Mouse (Mus musculus) lung, embryonic 15.5 days (tissue): ENCODE data around the gene Tsen34. TPM values are rescaled to one million over a fixed set of nuclear protein-coding genes. Genes with fewer than 3 reads are reported as not detected.
"Not testable (repeated sequence)": the region's sequence is repeated elsewhere in the genome, so short reads cannot be mapped to it uniquely, and the experiment has no call there.

ENCODE experiments used
- ATAC-seq: fragments of 200-750 bp; cut with Nextera tagmentation; 2 replicates; pipeline ENCODE4 v1.8.0; 2017; ENCODE audit warnings: moderate number of reproducible peaks, borderline replicate concordance; ENCODE audit not compliant: low FRiP score, low TSS enrichment; ENCODE audit errors: extremely low read depth
- H3K27ac ChIP-seq: fragments of 300-500 bp; sonication (generic); 2 replicates; pipeline ENCODE4 v1.5.1; 2015; ENCODE audit warnings: moderate library complexity, mild to moderate bottlenecking, inconsistent platforms
- H3K27me3 ChIP-seq: fragments of 300-500 bp; sonication (generic); 2 replicates; pipeline ENCODE4 v1.6.1; 2015; ENCODE audit warnings: inconsistent platforms
- H3K36me3 ChIP-seq: fragments of 300-500 bp; sonication (generic); 2 replicates; pipeline ENCODE4 v1.6.1; 2015; ENCODE audit warnings: inconsistent platforms
- H3K4me1 ChIP-seq: fragments of 300-500 bp; sonication (generic); 2 replicates; pipeline ENCODE4 v1.6.1; 2015; ENCODE audit warnings: inconsistent platforms
- H3K4me2 ChIP-seq: fragments of 300-500 bp; sonication (generic); 2 replicates; pipeline ENCODE4 v1.6.1; 2015; ENCODE audit warnings: inconsistent platforms, mild to moderate bottlenecking, moderate library complexity
- H3K4me3 ChIP-seq: fragments of 300-500 bp; sonication (generic); 2 replicates; pipeline ENCODE4 v1.5.1; 2015; ENCODE audit warnings: mild to moderate bottlenecking, inconsistent platforms
- H3K9ac ChIP-seq: fragments of 300-500 bp; sonication (generic); 2 replicates; pipeline ENCODE4 v1.6.1; 2015; ENCODE audit warnings: inconsistent platforms
- H3K9me3 ChIP-seq: fragments of 300-500 bp; sonication (generic); 2 replicates; pipeline ENCODE4 v1.6.1; 2016; ENCODE audit warnings: inconsistent platforms
- WGBS: fragments of 180-500 bp; shearing (Covaris S2); methylation state at CpG from one replicate; pipeline ENCODE4 v1.1.7; 2015; 5-methylcytosine and 5-hydroxymethylcytosine counted together
- microRNA-seq: library from miRNA; unstranded; fragments of <30 nt; microRNA quantifications from one replicate; pipeline ENCODE4, GENCODE M21; 2016
- polyA plus RNA-seq: library from polyadenylated mRNA; unstranded; fragments of >200 nt; fragmentation: Nextera tagmentation; extraction: Ambion mirVana; gene quantifications from 2 replicates; pipeline ENCODE4 v1.2.1, GENCODE M21; 2015

Tsen34 gene
- polyA plus RNA-seq, 1 experiment from 2014 or later: 296 TPM

GRCm38 (mm10) chr7:3707027-3707426 is 14.4 kb downstream of the Tsen34 start:
- H3K27ac ChIP-seq: 0 out of 2 replicates have a peak overlapping the region, but pooled peaks have one; percentile 23
- no peaks in the 10 kb centered on the region for H3K27me3 ChIP-seq
- 52% methylated on average over 4 of the region's 4 CpGs for WGBS
- ATAC-seq: no peak
- peaks cover 24% of the 10 kb centered on the region for H3K4me1 ChIP-seq
- H3K36me3 ChIP-seq: peaks cover 23% of the 10 kb centered on the region
- no peak overlapping the region for H3K4me3 ChIP-seq
- H3K9ac ChIP-seq: no peak overlapping the region; the same call in 1 of the 2 replicates
- no peak overlapping the region for H3K4me2 ChIP-seq
- H3K9me3 ChIP-seq: no peaks in the 10 kb centered on the region

GRCm38 (mm10) chr7:3707568-3708413 is 15.1 kb downstream of the Tsen34 start:
- WGBS: 38% methylated on average over 7 of the region's 7 CpGs
- Histone ChIP-seq H3K36me3 (peaks cover 23% of the 10 kb centered on the region), H3K9ac (no peak overlapping the region), H3K4me2 (no peak overlapping the region), H3K9me3 (no peaks in the 10 kb centered on the region), H3K4me1 (peaks cover 24% of the 10 kb centered on the region), H3K27ac (no peak overlapping the region), H3K27me3 (no peaks in the 10 kb centered on the region), H3K4me3 (no peak overlapping the region)
- ATAC-seq: no peak

GRCm38 (mm10) chr7:3708447-3708980 is 15.9 kb downstream of the Tsen34 start:
- not testable (repeated sequence) for H3K9me3 ChIP-seq, ATAC-seq, H3K4me3 ChIP-seq, H3K9ac ChIP-seq, H3K27ac ChIP-seq, H3K27me3 ChIP-seq, H3K4me2 ChIP-seq
- Histone ChIP-seq H3K36me3 (peaks cover 23% of the 10 kb centered on the region), H3K4me1 (peaks cover 19% of the 10 kb centered on the region)
- WGBS: 32% methylated on average over 5 of the region's 5 CpGs

GRCm38 (mm10) chr7:3709000-3709399 is 16.3 kb downstream of the Tsen34 start:
- ATAC-seq: no peak
- Histone ChIP-seq H3K27ac (no peak overlapping the region; the same call in 1 of the 2 replicates), H3K27me3 (no peaks in the 10 kb centered on the region), H3K4me1 (peaks cover 19% of the 10 kb centered on the region), H3K9me3 (no peaks in the 10 kb centered on the region), H3K9ac (no peak overlapping the region), H3K4me3 (no peak overlapping the region), H3K4me2 (no peak overlapping the region), H3K36me3 (peaks cover 23% of the 10 kb centered on the region)
- WGBS: 73% methylated on average over 1 of the region's 1 CpGs

- no peak overlapping the region for H3K4me3 ChIP-seq
- no peak for ATAC-seq
- peaks cover 9% of the 10 kb centered on the region; the same call in 1 of the 2 replicates for H3K36me3 ChIP-seq
- no peak overlapping the region for H3K4me2 ChIP-seq
- no peaks in the 10 kb centered on the region for H3K4me1 ChIP-seq
- H3K9ac ChIP-seq: no peak overlapping the region
- 19% methylated on average over 5 of the region's 5 CpGs for WGBS
- H3K27me3 ChIP-seq: no peaks in the 10 kb centered on the region
- H3K9me3 ChIP-seq: no peaks in the 10 kb centered on the region
- H3K27ac ChIP-seq: no peak overlapping the region
Observed at GRCm38 (mm10) chr7:3712264-3712942, 19.7 kb downstream of the Tsen34 start.

- Histone ChIP-seq H3K4me3 (no peak overlapping the region), H3K27me3 (no peaks in the 10 kb centered on the region), H3K4me2 (no peak overlapping the region), H3K27ac (no peak overlapping the region), H3K4me1 (no peaks in the 10 kb centered on the region), H3K9me3 (no peaks in the 10 kb centered on the region), H3K36me3 (no peaks in the 10 kb centered on the region), H3K9ac (no peak overlapping the region)
- WGBS: 15% methylated on average over 1 of the region's 1 CpGs
- no peak for ATAC-seq
Observed at GRCm38 (mm10) chr7:3715249-3715648, 22.6 kb downstream of the Tsen34 start.

GRCm38 (mm10) chr7:3720268-3720667 is 27.6 kb downstream of the Tsen34 start, which contains the start of gene Pirb:
TSS of gene Pirb (minus strand) at chr7:3720391.
- not testable (repeated sequence) for H3K4me3 ChIP-seq, ATAC-seq, H3K9ac ChIP-seq, H3K27ac ChIP-seq, H3K36me3 ChIP-seq, H3K9me3 ChIP-seq, H3K4me2 ChIP-seq, H3K4me1 ChIP-seq, H3K27me3 ChIP-seq
- WGBS: 14% methylated on average over 1 of the region's 3 CpGs

GRCm38 (mm10) chr7:3725459-3725858 is 32.8 kb downstream of the Tsen34 start:
- not testable (repeated sequence) for H3K27me3 ChIP-seq, H3K4me1 ChIP-seq, H3K36me3 ChIP-seq, ATAC-seq, H3K9ac ChIP-seq, H3K27ac ChIP-seq, H3K4me3 ChIP-seq, H3K9me3 ChIP-seq, H3K4me2 ChIP-seq

GRCm38 (mm10) chr7:3732675-3733074 is 40.0 kb downstream of the Tsen34 start:
- not testable (repeated sequence) for H3K4me1 ChIP-seq, H3K9ac ChIP-seq, H3K36me3 ChIP-seq, H3K9me3 ChIP-seq, H3K4me2 ChIP-seq, H3K27ac ChIP-seq, H3K27me3 ChIP-seq, H3K4me3 ChIP-seq, ATAC-seq
- no CpG with 5 or more reads among the region's 1 CpGs for WGBS

Small RNAs within 50 kb of the gene (microRNA-seq; reads per million reads assigned to microRNA genes)
- gene Mir3572: 2.0 reads per million, percentile 5 among the genes with 10 or more reads in this experiment

Other genes starting within 250 kb of the Tsen34 start
- 0.10 TPM in 1 of 2 replicates, not detected in the other for gene Tarm1, start 190.2 kb upstream of the Tsen34 start, polyA plus RNA-seq
- 0.10 TPM in 1 of 2 replicates, not detected in the other for gene Oscar, start 76.7 kb upstream of the Tsen34 start, polyA plus RNA-seq
- gene Ndufa3, start 75.5 kb upstream of the Tsen34 start, polyA plus RNA-seq: 479 and 491 TPM in 2 replicates
- 27.6 and 29.5 TPM in 2 replicates for gene Tfpt, start 62.9 kb upstream of the Tsen34 start, polyA plus RNA-seq
- 104 and 105 TPM in 2 replicates for gene Prpf31, start 62.9 kb upstream of the Tsen34 start, polyA plus RNA-seq
- 51.4 TPM in 2 replicates for gene Cnot3, start 47.6 kb upstream of the Tsen34 start, polyA plus RNA-seq
- gene Leng1, start 27.0 kb upstream of the Tsen34 start, polyA plus RNA-seq: 15.0 and 15.8 TPM in 2 replicates
- 21.7 and 25.5 TPM in 2 replicates for gene Tmc4, start 15.3 kb upstream of the Tsen34 start, polyA plus RNA-seq
- 49.8 and 51.4 TPM in 2 replicates for gene Mboat7, start 660 bp downstream of the Tsen34 start, polyA plus RNA-seq
- 1,380 and 1,502 TPM in 2 replicates for gene Rps9, start 11.1 kb downstream of the Tsen34 start, polyA plus RNA-seq
- gene Pirb, start 27.5 kb downstream of the Tsen34 start, polyA plus RNA-seq: 0.72 and 1.4 TPM in 2 replicates
- not detected in 2 replicates for gene Gm15448, start 132.8 kb downstream of the Tsen34 start, polyA plus RNA-seq
- 0.50 and 0.65 TPM in 2 replicates for gene Pira2, start 152.2 kb downstream of the Tsen34 start, polyA plus RNA-seq
- 0.36 and 0.42 TPM in 2 replicates for gene Gm14548, start 205.3 kb downstream of the Tsen34 start, polyA plus RNA-seq
- gene Lilra6, start 222.6 kb downstream of the Tsen34 start, polyA plus RNA-seq: 0.33 and 0.39 TPM in 2 replicates